Mouse (Mus musculus) ES-E14 (cell line): ENCODE results near the gene Clpb.

ENCODE experiments used
- CHD2 ChIP-seq: IDR thresholded peaks from 2 replicates; pipeline ENCODE4 v1.6.1; 2014; ENCODE audit warnings: mild to moderate bottlenecking, low read depth, low read length, inconsistent platforms
- ZC3H11A ChIP-seq: IDR thresholded peaks from 2 replicates; pipeline ENCODE4 v1.6.1; 2012; ENCODE audit warnings: low read depth, mild to moderate bottlenecking, inconsistent platforms, low read length, borderline replicate concordance
- ZNF384 ChIP-seq: IDR thresholded peaks from 2 replicates; pipeline ENCODE4 v1.6.1; 2012; ENCODE audit warnings: low read depth, low read length, inconsistent platforms

- no peak for TF ChIP-seq ZC3H11A
- TF ChIP-seq ZNF384, result no peak
- TF ChIP-seq CHD2, result no peak
Measured at GRCm38 (mm10) chr7:101767335-101767907, 104.0 kb downstream of the Clpb start.
